Mouse (Mus musculus) urinary bladder, postnatal 25 days (tissue): ENCODE measurements at regions not wholly inside any gene's neighbourhood (a gene's known extent, or its start where the extent isn't known, plus 50 kb on each side); places are given as distances from the start of the nearest gene placed in this dataset.
"Not testable (repeated sequence)": the region's sequence is repeated elsewhere in the genome, so short reads cannot be mapped to it uniquely, and the experiment has no call there.

Experiments used
- DNase-seq: peaks from one replicate; pipeline ENCODE4 v3.0.0; 2022; ENCODE audit warnings: low spot score

DNA sequence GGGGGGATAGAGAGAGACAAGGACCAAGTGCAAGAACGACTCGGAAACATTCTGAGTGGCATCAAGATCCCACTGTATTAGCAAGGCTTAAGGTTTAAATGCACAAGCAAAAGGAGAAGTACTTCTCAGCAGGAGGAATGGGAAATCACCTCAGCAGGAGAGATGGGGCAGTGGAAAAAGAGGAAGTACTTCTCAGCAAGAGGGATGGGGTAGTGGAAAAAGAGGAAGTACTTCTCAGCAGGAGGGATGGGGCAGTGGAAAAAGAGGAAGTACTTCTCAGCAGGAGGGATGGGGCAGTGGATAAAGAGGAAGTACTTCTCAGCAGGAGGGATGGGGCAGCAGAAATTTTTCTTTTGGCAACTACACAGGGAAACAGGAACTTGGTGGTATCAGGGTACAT is 340.8 kb upstream of the Tbl1xr1 start:
- DNase-seq, result not testable (repeated sequence)

DNA sequence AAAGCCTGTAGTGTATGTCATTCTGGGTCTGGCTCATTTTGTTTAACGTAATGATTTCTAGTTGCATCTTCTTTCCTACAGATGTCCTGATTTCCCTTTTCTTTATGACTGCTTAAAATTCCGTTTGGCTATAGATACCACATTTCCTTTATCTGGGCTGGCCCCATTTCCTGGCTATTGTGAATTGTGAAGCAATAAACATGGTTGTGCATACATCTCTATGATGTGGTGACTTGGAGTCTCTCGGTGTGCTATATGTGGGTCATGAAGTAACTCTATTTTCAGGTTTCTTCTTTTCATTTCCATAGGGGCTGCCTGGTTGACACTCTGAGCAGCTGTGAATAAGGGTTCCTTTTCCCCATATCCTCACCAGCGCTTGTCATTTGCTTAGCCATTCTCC is 336.7 kb upstream of the Tbl1xr1 start:
- no peak for DNase-seq

DNA sequence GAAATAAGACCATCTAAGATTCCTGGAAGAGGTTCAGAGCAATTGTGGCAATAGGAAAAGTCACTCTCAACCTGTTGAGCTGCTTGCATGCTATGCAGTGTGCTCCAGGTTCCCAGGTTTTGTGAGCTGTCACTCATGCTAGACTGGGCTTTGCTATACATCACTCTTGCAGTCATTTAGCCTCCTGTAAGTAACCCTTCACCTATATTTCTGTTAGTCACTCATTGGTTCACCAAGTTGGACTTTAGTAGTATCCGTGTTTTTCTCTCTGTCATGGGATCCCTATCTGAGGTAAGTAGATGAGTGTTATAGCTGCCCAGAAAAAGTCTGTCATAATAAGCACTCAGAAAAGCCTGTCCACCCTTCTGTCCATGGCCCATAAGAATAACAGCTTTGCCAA is 332.3 kb upstream of the Tbl1xr1 start:
- DNase-seq, result no peak

DNA sequence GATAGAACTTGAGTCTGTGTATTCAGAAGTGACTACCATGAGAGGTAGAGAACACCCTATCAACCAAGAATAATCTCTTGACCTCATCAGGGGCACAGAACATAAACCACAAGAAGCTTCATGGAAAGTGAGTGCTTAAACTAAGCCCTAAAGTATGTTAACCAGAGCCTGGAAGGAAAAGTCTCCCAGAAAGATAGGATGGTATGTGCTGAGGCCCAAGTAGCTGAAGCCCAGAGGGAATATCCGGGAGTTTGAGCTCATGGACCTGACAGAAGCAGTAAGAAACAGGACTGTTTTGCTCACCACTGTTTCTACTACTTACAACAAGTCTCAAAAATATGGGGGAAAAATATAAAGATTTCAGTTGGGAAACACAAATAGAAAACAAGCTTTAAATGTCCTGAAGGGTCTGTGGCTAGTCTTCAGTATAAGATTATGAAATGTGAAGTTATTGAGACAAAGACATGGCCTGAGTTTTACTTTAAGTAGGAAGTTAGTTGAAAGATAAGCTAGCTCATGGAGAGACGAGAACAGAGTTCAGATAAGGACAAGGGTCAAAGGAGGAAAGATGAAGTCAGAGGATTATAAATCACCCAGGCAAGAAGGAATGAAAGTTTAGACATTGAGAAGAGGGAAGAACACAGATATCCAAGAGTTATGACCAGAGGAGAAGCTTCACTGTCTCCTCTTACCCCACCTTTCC is 315.8 kb upstream of the Tbl1xr1 start:
- no peak for DNase-seq

DNA sequence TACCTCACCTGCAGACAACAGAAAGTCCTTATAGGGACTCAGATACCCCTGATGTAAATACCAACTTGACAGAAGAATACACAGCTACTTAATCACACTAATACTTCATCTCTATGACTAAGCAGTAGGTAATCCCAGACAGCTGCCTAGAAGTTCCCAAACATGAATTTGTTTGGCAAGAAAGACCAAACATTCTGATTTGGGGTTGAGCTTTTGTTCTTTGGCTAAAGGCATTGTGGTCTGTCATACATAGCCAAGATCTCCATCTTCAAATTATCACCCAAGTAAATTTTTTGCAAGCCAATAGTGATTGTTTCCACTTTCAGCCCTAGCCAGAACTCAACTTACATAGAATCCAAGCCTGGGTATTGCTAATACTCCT is 315.2 kb upstream of the Tbl1xr1 start:
- DNase-seq, result no peak

DNA sequence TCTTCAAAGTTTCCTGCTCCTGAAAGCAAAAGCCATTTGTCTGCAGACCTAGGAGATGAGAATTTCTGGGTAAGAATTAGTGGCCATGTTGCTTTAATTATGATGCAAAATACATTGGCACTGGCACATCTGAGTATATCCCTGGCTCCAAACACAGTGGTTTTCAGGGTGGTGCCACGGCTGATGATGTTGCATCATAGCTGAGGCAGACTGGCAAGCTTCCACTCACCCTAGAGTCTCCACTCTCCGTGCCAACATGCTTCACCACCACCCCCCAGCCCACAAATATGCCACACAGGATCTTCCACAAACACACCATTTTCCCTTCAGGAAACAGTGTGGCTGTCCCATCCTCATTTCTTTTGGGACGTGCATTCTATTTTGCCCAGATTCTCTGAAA is 314.5 kb upstream of the Tbl1xr1 start:
- peak; percentile 13 for DNase-seq

DNA sequence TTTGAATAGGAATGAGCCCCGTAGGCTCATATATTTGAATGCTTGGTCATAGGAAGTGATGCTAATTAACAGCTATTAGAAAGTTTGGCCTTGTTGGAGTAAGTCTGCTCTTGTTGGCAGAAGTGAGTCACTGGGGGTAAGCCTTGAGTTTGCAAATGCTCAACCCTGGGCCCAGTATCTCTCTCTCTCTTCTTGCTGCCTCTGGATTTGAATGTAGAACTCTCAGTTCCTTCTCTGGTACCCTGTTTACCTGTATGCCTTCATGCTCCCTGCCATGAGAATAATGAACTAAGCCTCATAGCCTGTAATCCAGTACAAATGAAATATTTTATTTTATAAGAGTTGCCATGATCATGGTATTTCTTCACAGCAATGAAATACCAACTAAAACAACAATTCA is 308.4 kb upstream of the Tbl1xr1 start:
- DNase-seq, result no peak

DNA sequence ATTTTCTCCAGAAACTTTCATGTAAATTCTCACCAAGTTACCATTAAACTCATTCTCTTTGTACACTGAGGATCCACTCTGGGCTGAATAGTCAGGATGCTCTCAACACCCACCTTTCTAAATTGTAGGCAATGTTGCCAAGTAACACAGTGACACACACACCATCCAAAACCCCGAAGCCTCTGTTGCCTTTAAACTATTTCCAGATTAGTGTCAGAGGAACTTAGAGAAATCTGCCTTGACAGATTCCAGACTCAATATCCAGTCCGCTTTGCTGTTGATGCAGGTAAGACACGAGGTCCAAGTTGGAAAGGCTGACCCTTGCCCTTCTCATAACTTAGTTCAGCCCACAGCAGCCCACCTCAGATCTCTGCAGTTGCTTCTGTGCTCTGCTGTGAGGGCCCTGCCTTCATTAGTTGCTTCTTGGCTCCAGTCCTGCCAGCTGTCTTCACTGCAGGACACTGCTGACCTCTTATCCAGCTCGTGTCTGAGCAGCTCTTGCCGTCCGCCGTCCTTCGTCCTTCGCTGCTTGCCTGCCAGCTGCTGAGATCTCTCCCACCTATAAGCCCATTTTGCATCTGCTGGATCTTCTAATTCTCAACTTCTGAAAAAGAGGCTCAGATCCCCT is 306.4 kb upstream of the Tbl1xr1 start:
- DNase-seq, result no peak

DNA sequence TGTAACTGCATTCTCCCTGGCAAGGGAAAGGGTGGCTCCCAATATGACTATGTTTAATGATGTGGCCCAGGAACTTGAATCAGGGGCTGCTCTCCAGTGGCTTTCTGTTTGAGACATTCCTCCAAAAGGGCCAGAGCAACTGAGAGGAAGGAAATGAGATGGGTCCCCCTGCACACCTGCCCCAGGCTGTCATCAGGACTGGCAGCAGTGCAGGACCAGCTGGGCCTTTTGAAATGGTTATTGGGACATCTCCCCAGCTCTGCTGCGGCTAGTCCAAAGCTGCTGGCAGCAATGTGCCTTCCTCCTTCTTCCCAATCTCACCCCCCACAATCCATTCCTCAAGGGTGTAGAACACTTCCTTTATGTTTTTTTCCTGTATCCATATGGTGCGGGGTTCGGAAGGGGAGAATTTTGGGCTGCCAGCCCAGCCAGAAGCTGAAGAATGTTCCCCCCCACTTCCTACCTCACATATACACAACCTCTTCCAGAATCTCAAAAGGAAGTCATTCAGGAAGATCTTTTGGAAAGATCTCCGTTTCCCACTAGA is 304.6 kb upstream of the Tbl1xr1 start:
- no peak for DNase-seq

DNA sequence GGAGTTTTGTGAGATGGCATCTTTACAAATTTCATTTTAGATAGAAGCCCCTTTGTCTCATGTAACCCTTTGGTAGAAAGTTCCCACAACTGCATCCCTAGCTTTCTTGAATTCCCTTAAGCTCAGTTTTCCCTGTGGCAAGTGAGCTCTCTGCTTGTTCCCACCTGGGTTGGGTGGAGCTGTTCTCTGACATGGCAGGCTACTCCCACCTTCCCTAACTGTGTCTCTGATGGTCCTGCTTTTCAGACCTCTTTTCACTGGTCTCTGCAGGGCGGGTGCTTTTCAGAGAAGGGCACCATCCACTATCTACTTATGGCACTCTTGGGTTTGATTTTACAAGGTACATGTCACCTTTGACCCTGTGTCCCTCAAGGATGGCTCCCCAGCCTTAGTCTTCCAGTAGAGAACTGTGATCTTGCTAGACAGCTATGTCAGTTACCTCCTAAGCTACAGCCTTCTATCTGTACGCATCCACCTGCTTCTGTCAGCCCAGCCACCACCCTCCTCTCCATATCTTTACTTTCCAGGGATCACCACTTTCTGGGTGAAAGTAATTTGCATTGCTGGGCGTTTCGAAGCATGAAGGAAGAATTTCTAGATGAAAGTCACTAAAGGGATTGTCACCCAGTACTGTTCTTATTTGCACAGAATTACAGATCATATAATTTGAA is 302.1 kb upstream of the Tbl1xr1 start:
- no peak for DNase-seq

DNA sequence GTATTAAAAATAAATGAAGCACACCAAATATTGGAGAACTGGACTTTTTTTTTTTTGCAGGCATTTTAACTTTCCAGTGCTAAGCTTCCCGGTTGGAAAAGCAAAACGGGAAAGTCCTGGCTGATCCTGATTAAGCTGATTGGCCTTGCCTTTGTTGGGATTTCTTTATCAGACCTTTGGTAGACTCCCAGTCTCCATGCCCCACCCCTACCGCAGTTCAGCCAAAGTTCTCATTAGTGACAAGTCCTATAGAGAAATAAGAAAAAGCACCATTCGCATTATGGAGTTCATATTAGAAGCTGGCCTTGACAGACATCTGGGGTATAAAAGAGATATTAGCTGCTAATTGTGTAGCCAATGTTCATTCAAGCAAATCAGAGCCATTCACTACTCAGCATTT is 297.7 kb upstream of the Tbl1xr1 start:
- DNase-seq, result no peak

DNA sequence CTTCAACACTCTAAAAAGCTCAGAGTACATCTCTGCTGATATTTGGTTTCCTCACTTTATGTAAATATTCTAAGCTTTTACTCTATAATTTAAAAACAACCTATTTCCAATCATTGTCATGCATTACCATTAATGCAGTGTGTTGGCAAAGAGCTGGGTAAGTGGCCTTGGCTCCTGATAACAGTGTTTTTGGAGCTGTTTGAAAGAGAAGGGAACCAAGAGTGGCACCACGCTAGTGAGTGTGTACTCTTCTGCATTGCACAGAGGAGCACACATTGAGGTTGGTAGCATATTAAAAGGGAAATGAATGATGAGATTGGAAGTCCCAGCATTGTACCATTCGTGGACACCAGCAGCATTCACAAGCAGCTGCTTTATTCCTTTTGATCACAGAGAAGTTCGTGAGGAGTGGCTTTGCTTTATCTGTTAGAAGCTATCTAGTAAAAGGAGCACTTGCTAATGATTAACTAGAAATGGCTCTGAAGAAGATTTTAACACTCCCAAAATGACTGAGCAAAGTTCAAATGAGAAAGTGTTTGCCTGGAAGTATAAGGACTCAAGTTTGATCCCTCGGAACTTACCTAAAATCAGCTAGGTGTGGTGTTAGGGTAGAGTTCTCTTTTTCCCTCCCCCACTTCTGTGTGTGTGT is 284.3 kb upstream of the Tbl1xr1 start:
- no peak for DNase-seq

DNA sequence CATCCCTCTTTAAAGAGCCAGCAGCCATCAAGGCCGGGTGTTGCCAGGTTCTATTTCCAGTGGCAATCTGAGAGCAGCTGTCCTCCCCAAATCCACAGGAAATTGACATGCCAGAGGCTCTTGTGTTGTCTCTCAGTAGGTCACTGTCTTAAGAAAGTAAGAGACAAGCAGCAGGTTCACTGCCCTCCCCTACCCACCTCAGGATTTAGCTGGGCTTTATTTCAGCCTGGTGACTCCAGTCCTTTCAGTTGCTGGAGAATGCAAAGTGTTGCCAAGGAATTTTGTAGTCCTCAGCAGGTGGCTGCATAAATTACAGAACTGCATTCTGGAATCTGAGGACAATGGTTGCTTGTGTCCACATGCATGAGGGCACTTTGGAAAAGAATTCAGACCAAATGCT is 278.3 kb upstream of the Tbl1xr1 start:
- no peak for DNase-seq

DNA sequence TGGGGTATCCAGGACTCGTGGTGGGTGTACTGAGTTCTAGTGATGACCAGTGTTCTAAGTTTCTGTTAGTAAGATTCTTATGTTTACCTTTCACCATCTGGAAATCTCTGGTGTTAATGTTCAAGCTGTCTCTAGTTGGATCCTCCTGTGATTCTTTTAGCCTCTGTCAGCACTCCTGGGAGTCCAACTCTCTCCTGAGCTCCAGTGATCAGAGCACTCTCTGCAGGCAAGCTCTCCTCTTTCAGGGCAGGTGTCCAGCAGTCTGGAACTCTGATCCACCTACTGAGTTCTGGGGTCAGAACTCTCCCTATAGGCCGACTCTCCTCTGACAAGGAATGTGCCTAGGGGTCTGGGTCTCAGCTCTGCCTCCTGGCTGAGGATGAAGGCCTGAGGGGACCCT is 272.6 kb upstream of the Tbl1xr1 start:
- DNase-seq, result not testable (repeated sequence)

DNA sequence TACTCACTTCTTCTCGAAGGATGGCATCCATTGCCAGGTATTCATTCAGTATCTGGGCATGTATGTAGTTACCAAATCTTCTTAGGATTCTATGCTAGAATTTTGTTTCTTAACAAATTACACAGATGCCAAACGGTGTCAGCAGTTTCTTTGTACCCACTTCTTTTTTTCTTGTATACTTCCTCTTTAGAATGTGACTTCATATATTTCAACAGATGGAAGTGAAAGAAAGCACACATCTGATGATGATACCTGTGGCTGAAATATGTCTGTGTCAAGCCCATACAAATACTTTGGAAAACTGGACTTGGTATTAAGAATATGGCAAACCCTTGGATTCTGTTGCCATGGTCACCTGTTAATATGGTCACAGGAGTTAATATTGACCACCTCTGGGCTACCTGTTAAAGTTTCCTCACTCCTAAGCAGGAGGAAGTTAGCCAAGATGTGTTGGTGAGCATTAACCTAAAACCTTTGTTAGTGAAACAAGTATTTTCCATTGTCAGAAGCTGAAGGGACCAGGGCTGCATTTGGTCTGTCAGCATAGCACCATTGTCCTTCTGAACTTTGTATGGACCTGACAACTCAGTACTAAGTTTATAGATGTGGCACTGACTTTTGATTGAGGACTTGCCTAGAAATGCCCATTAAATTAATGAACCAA is 269.8 kb upstream of the Tbl1xr1 start:
- no peak for DNase-seq

DNA sequence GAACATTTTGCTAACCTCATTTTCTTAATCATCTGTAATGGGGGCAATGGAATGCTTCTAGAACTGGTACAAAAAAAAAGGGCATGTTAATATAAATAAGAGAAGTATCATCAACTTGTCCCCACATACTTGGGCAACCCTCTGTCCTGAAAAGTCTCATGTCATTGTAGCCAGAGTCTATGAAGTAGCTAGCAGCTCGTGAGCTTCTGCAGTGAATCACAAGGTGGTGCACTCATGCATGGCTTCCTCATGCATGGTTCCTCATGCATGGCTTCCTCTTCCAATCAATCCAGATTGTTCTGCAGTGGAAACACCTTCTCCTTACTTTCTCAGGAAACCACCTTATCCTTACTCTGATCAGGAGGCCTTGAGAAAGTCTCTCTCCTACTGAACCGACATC is 267.9 kb upstream of the Tbl1xr1 start:
- DNase-seq, result no peak

DNA sequence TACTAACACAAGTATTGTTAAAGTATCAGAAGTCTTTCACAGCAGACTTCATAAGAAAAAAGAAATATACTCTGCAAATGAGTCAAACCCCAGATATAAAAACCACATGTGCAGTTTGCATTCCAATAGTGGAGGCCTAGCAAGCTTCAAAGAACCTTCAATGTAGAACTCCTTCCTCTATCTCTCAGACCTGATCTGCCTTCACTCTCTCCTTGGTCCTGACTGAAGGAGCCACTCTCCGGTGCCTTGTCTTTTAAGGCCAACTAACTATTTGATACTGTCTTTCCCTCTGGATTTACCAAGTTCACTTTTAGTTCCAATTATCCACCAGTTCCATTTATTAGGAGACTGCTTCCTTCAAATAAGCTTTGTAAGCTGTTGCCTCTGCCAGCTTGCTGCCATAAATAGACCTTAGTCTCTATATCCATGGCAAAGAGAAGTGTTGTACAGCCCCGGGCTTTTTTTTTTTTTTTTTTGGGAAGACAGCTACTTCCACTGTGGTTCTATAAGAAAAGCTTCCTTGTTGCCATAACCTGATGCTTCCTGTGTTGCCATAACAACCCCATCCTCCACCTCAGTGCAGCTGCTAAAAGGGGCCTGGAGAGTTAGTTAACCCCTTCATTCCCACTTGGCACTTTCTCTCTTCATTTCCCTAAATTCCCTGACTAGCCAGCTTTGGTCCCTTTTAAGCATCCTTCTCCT is 266.5 kb upstream of the Tbl1xr1 start:
- DNase-seq, result no peak

DNA sequence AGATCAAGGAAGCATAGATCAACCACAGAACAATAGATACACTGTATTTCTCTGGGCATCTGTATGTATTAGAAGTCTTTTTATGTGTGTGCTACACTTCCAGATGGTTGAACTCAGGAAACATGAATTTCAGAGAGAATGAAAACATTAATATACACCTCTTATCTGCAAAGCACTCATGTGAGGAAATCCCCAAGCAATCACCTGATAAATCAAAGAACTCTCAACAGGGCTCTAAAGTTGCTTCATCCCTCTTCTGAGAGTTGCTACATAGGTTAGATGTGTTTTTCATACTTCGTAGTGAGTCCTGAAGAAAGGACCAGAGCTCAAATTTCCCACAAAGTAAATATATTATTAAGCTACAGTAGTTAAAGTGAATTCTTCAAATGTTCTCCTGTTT is 263.1 kb upstream of the Tbl1xr1 start:
- DNase-seq, result no peak

DNA sequence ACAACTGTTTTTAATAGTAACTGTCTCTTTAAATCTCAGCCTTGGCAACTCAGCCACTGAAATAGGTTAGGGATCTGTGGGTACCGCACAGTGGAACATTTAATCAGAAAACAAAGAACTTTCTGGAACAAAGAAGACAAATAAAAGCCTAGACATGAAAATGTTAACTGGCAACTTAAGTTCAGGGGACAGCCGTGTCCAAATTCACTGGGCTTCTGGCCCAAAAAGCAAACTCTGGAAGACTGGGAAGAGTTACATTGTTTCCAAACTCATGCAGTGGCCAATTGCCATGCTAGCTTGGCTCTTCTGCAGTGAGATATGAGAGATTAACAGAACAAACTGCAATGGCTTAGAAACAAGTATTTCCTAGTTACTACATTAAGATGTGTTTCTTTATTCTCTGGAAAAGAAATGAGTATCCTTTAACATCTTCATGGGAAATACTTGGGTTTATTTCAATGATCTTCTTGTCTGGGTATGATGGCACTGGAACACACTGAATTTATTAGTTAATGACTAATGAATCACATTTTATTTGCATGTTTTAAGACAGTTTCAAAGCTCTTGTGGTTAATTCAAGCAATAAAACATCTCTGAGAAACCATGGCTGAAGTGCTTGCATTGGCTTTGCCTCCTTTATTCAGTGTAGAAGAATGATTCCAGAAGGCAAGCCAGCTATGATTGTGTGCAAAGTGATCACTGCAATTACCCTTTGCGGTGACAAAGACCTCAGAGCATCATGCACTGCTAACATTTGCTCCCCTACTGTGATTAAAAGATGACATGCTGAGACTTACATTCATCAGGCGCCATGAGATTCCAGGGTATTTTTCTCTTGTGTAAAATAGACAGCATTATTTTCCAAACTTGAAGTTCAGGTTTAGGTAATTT is 259.2 kb upstream of the Tbl1xr1 start:
- peak; percentile 15 for DNase-seq

DNA sequence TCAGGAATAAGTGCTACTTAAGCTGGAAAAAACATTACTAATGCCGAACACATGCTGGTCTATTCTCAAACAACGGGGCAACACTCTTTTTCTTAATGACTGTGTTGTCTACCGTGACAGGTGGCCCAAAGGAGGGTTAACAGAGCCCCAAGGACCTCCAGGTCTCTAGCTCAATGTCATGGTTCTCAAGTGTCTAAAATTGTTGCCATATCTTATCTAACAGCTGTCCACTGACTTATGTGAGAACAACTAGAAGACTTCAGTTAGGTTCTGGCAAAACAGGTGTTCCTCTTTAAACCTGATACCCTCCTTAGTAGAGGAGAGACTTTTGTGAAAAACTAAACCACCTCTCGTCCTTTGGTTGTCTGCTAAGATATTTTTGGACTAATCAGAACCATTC is 257.4 kb upstream of the Tbl1xr1 start:
- DNase-seq, result no peak
